Mouse (Mus musculus) testis, postnatal 10 days (tissue): ENCODE results near the gene Irs3.
"Not testable (repeated sequence)": the region's sequence is repeated elsewhere in the genome, so short reads cannot be mapped to it uniquely, and the experiment has no call there.

ENCODE experiments used
- DNase-seq: peaks from one replicate; pipeline ENCODE4 v3.0.0; 2021; ENCODE audit warnings: low spot score

Irs3 gene

GRCm38 (mm10) chr5:137623937-137624530 lies 21.5 kb downstream of the Irs3 start:
- DNase-seq: no peak

GRCm38 (mm10) chr5:137615347-137615746 lies 30.2 kb downstream of the Irs3 start:
- DNase-seq: no peak

DNA sequence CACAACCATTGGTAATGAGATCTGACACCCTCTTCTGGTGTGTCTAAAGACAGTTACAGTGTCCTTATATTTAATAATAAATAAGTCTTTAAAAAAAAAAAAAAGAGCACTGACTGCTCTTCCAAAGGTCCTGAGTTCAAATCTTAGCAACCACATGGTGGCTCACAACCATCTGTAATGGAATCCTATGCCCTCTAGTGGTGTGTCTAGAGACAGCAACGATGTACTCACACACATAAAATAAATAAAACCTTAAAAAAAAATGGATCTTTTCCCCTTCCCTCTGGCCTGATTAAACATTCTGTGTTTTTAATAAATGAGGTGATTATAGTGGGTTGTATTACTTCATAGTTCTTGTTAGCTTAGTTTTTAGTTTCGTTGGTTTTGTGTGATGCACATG lies 30.6 kb downstream of the Irs3 start:
- not testable (repeated sequence) for DNase-seq

DNA sequence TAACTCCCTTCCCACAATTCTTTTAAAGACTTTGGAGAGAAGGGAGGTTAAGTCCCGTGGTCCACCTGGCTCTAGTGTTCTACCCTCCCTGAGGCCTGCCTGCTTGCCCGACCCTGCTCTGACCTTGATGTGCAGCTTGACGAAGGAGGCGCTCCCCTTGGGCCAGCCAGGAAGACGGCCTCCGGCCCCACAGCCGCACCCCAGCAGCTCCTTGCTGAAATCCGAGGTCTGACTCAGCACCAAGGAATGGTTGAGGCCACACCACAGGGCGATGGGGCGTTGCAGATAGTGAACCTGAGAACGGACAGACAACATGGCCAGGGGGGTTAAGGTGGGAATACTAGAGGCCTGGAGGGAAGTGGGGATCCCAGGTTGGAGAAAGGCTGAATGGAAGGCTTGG lies 32.0 kb downstream of the Irs3 start, which contains the start of gene Pcolce:
Gene Pcolce (minus strand): TSS at position 235 of the 400 bp plus-strand sequence.
- DNase-seq: no peak

GRCm38 (mm10) chr5:137613076-137613475 lies 32.4 kb downstream of the Irs3 start:
- no peak for DNase-seq

DNA sequence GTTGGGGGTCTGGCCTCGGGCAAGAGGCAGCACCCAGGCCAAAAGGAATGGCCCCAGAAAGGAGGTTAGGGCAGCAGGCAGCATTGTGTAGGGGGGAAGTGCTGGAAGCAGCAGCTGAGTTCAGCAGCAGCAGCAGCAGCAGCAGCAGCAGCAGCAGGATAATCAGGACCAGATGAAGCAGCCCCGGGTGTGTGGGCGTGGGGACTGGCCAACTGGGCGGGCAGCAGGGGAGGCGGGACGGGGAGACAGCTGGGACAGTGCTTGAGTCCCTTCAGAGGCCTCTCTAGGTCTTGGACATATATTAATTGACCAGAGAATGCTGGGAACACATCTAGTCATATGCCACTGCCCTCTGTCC lies 34.3 kb downstream of the Irs3 start:
- DNase-seq: peak; percentile 82

DNA sequence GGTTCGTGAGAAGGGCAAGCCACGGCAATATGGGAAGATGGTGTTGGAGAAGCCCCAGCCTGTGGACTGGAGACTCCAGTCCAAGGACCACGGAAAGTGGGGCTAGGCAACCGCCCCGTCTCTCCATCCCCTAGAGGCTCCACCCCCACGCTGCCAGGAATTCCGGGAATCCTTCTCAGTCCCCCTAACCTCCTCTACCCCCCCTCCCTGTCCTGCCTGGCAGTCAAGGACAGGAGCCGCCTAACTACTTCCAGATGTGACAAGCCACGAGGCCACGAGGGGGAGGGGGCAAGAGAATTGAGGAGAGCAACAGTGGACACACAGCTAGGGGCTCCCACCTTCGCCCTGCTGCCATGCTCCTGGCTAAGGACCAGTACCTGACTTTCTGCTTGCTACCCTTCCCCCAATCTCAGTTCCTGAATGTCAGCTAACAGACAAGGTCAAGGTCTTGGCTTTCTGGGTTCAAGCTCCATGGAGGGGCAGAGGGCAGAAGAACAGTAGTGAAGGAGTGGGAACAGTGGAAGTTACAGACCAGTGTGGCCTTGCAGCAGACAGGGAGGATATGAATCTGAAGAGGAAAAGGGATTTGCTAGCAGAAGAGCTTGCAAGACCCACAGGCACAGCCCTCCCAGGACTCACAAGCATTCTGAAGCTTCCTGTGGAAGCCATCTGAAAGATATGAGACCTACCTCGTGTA lies 34.8 kb downstream of the Irs3 start:
- peak; percentile 86 for DNase-seq

- no peak for DNase-seq
These were observed 35.5 kb downstream of the Irs3 start for GRCm38 (mm10) chr5:137610056-137610455.

- DNase-seq: no peak
These were observed 36.2 kb downstream of the Irs3 start for GRCm38 (mm10) chr5:137609292-137609691.

DNA sequence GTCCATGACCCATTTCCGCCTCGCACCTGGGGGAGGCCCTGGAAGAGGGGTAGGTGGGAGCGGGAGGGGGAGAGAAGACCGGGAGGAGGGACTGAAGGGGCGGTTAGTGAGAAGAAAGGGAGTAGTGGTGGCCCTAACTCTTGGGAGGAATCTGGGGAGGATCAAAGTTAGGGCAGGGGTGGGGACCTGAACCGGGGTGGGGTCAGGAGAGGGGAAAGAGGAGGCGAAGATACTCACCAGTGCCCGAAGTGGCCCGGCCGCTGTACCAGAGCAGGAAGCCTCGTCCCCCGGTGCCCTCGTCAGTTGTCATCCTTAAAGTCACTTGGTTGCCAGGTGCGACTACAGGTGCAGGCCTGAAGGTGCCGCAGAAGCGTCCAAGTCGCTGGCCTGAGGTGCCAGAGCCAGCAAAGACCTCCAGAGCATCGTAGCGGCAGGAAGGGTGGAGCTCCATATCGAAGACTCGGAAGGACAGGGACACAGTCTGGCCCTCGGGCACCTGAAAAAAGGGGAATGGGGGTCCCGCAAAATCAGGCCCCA lies 36.8 kb downstream of the Irs3 start:
- no peak for DNase-seq

- no peak for DNase-seq
These were observed 37.5 kb downstream of the Irs3 start for GRCm38 (mm10) chr5:137607860-137608653.

DNA sequence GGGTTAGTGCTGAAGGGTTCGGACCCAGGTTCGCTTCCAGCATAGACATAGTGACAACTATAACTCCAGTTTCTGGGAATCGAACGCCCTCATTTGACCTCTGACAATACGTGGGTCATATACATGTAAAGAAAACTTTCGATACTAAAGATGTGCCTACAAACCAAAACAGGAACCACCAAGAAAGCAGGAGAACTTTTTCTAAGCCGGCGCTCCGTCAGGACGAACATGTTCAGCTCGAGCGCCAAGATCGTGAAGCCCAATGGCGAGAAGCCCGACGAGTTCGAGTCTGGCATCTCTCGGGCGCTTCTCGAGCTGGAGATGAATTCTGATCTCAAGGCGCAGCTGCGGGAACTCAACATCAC lies 44.2 kb downstream of the Irs3 start:
- DNase-seq: no peak

- DNase-seq: peak; percentile 98
These were observed 44.7 kb downstream of the Irs3 start, which contains the start of gene Mospd3 for GRCm38 (mm10) chr5:137600619-137601364. TSS of gene Mospd3 (minus strand) at chr5:137601058.

DNA sequence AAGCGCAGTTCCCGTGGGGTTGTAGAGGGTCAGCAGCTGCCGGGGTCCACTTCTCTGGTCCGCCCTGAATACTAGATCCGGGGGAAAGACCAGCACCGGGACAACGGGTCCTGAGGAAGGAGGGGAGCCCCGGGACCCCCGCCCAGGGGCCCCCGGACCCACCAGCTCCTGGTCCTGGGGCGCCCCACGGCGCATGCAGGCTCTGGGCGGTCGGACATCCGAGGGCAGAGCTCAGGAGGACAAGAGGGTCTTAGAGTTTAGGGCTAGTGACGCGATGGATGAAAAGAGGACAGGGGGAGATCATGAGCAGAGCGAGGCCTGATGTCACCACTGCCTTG lies 45.3 kb downstream of the Irs3 start:
- peak; percentile 59 for DNase-seq

DNA sequence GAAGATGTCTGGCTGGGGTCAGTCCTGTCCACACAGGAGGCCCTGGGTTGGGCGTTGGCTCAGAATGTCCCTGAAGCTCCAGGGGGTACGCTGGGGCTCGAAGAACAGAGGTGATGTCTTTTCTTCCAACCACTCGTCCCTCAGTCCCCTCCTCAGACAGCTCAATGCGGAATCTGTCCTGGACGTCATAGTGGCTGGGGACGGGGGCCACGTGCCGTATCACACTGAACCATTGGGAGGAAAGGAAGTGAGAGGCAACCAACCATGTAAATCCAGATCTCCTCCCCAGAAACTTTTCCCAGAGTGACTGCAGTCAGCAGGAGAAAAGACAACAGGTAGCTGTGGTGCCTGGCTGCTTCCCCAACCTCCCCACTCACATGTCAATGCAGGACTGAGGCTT lies 45.9 kb downstream of the Irs3 start:
- no peak for DNase-seq

DNA sequence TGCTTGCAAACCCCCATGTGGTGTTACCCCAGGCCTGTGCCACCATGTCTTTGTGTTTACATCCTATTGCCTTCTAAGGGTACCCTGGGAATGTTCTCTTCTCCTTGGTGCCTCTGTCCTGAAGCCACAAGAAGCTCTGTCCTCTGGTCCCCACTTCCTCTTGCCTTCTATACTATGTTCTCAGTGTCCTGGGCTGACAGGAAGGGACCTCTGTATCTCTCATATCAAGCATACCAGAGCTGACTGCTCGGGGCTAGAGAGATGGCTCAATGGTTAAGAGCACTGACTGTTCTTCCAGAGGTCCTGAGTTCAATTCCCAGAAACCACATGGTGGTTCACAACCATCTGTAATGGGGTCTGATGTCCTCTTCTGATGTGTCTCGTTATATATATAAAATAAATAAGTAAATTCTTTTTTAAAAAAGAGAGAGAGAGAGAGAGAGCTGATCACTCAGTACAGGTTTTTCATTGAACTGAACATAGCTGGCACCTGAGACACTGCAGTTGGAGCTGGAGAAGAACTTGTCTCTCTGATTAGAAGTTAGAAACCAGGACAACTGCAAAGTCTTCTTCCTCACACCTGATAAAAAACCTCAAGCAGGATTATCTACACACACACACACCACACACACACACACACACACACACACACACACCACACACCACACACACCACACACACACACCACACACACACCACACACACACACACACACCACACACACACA lies 47.3 kb downstream of the Irs3 start:
- no peak for DNase-seq

DNA sequence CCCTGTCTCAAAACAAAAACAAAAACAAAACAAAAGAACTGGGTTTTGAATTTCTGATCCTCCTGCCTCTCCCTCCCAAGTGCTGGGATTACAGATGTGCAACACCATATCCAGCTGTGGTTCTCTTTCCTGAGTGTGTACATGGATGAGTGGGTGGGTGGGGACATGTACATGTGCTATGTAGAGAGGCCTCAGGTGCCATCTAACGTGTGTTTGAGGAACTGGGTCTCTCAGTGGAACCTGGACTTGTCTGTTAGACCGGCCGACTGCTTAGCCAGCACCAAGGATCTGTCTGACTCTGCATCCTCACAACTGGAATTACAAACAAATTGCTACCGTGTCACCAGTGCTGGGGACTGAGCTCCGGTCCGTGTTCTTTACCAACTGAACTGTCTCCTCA lies 47.9 kb downstream of the Irs3 start:
- DNase-seq: no peak

DNA sequence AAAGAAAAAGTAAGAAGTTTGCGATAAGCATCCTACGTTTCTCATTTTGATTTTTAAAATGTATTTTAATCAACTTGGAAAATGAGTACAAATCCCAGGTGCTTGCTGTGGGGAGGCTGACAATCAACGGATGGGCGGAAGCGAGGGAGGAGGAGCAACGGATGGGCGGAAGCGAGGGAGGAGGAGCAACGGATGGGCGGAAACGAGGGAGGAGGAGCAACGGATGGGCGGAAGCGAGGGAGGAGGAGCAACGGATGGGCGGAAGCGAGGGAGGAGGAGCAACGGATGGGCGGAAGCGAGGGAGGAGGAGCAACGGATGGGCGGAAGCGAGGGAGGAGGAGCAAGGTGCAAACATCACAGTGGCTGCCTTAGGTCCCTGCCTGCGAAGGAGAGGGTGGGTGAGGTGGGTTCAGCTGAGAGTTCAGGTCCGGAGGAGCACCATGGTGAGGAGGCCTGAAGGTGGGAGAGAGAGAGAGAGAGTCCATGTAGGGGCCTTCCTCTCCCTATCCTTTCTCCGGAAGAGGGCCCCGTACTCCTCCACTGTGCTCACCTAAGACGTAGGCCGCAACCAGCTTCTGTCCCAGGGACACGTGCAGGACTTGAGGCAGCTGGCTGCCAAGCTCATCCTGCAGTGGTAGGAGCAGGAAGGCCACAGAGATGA lies 48.8 kb downstream of the Irs3 start:
- DNase-seq: no peak

DNA sequence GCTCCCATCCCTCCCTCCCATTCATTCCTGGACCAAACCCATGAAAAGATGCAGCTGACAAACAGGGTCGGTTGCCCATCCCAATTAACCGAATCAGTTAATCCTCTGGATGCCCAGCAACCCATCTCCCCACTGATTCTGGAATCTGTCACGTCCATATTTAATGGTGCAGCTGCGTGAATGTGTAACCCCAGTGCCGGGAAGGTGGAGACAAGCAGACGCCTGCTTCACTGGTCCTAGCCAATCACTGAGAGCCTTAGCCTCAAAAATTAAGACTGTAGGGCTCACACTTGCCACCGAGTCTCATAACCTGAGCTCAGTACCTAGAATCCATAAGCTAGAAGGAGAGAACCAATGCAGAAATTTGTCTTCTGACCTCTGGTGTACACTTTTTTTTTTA lies 49.6 kb downstream of the Irs3 start:
- DNase-seq: no peak
